Mouse (Mus musculus): Measurements from ENCODE around the gene Mfn1.

The Mfn1 gene

GRCm38 (mm10) chr3:32510375-32511190 lies 18.7 kb upstream of the Mfn1 start:
- DNase-seq: peak; percentile 95 to 98

GRCm38 (mm10) chr3:32511191-32511550 lies 18.1 kb upstream of the Mfn1 start:
- DNase-seq: no peak

- DNase-seq: no peak
Observed at GRCm38 (mm10) chr3:32512686-32513284, 16.5 kb upstream of the Mfn1 start.

- no peak for DNase-seq
Observed at GRCm38 (mm10) chr3:32513528-32513927, 15.7 kb upstream of the Mfn1 start.

- no peak for DNase-seq
Observed at GRCm38 (mm10) chr3:32527181-32527580, 2.1 kb upstream of the Mfn1 start.

- no peak for DNase-seq
Observed at GRCm38 (mm10) chr3:32530041-32530440, 776 bp downstream of the Mfn1 start.

GRCm38 (mm10) chr3:32535692-32536091 lies 6.4 kb downstream of the Mfn1 start:
- no peak for DNase-seq

GRCm38 (mm10) chr3:32537556-32537955 lies 8.3 kb downstream of the Mfn1 start:
- DNase-seq: peak; percentile 84 to 95

- DNase-seq: no peak
Observed at GRCm38 (mm10) chr3:32538091-32538490, 8.8 kb downstream of the Mfn1 start.

GRCm38 (mm10) chr3:32553061-32553460 lies 23.8 kb downstream of the Mfn1 start:
- DNase-seq: peak; percentile 50 to 66

- DNase-seq: peak; percentile 45 to 64
Observed at GRCm38 (mm10) chr3:32563401-32563800, 34.1 kb downstream of the Mfn1 start.

GRCm38 (mm10) chr3:32573086-32573485 lies 43.8 kb downstream of the Mfn1 start:
- DNase-seq: no peak

GRCm38 (mm10) chr3:32573881-32574280 lies 44.6 kb downstream of the Mfn1 start:
- peak; percentile 61 to 64 for DNase-seq

- DNase-seq: peak; percentile 88 to 92
Observed at GRCm38 (mm10) chr3:32575151-32575550, 45.9 kb downstream of the Mfn1 start.

- DNase-seq: peak in 1 of 2 experiments; percentile 26
Observed at GRCm38 (mm10) chr3:32578772-32579171, 49.5 kb downstream of the Mfn1 start.

GRCm38 (mm10) chr3:32580738-32581137 lies 51.5 kb downstream of the Mfn1 start:
- DNase-seq: no peak

GRCm38 (mm10) chr3:32581911-32582310 lies 52.6 kb downstream of the Mfn1 start:
- DNase-seq: no peak

GRCm38 (mm10) chr3:32583489-32583888 lies 54.2 kb downstream of the Mfn1 start:
- DNase-seq: no peak

GRCm38 (mm10) chr3:32586274-32586673 lies 57.0 kb downstream of the Mfn1 start:
- no peak for DNase-seq

- DNase-seq: no peak
Observed at GRCm38 (mm10) chr3:32595080-32595479, 65.8 kb downstream of the Mfn1 start.

- no peak for DNase-seq
Observed at GRCm38 (mm10) chr3:32599328-32599727, 70.1 kb downstream of the Mfn1 start.

GRCm38 (mm10) chr3:32601055-32601454 lies 71.8 kb downstream of the Mfn1 start:
- no peak for DNase-seq

GRCm38 (mm10) chr3:32609233-32609632 lies 80.0 kb downstream of the Mfn1 start:
- DNase-seq: no peak

GRCm38 (mm10) chr3:32610560-32610959 lies 81.3 kb downstream of the Mfn1 start:
- peak; percentile 70 to 80 for DNase-seq
